Mouse (Mus musculus): ENCODE data around the gene Mrln.

DNA sequence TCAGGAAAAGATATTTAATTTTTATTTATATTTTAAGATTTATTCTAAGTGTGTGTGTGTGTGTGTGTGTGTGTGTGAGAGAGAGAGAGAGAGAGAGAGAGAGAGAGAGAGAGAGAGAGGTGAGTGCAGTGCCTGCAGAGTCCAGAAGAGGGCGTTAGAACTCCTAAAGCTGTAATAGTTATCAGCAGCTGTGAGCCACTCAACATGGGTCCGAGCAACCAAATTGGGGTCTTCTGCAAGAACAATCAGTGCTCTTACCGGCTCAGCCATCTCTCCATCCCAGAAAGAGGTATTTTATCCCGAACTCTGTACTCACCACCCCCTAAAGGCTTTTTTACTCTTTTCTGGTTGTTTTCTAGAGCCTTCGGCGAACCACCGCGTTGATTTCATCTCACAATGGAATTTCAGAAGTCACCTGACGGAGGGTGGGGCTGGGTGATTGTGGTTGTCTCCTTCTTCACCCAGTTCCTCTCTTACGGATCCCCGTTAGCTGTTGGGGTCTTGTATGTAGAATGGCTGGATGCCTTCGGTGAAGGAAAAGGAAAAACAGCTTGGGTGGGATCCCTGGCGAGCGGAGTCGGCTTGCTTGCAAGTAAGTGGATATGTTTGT is 51.2 kb downstream of the Mrln start:
- TF ChIP-seq POLR2A (IDR thresholded peaks at IDR 0.05; ENCODE audit: low read depth, low read length) (no peak), CTCF (IDR thresholded peaks at IDR 0.05; ENCODE audit: borderline replicate concordance, insufficient read depth, low read length) (no peak)
